Mouse (Mus musculus) liver, embryonic 14.5 days (tissue): ENCODE measurements around the gene Knop1. TPM values are rescaled to one million over a fixed set of nuclear protein-coding genes. Genes with fewer than 3 reads are reported as not detected.

Experiments
- ATAC-seq: fragments of 200-750 bp; cut with Nextera tagmentation; 2 replicates; pipeline ENCODE4 v1.8.0; 2017; ENCODE audit warnings: moderate number of reproducible peaks, mild to moderate bottlenecking, moderate library complexity; ENCODE audit not compliant: insufficient read depth
- DNase-seq, 3 experiments: peaks; one replicate each; pipeline ENCODE4 v3.0.0-alpha.2; 2012 to 2013; ENCODE audit warnings: low read depth in 3 of 3, low spot score in 3 of 3
- H3K27ac ChIP-seq: fragments of 300-500 bp; sonication (generic); 2 replicates; pipeline ENCODE4 v1.5.1; 2014; ENCODE audit warnings: moderate library complexity, mild to moderate bottlenecking, control low read depth, inconsistent platforms
- H3K27me3 ChIP-seq: fragments of 300-500 bp; sonication (generic); 2 replicates; pipeline ENCODE4 v1.6.1; 2014; ENCODE audit warnings: mild to moderate bottlenecking, low read length, moderate library complexity; ENCODE audit not compliant: control insufficient read depth, insufficient read depth
- H3K36me3 ChIP-seq: fragments of 300-500 bp; sonication (generic); replicated peaks from 2 replicates; pipeline ENCODE4 v1.6.1; 2014; ENCODE audit warnings: low read depth; ENCODE audit not compliant: control insufficient read depth, insufficient read depth
- H3K4me1 ChIP-seq, 2 experiments: fragments of 200-500 bp in 1 of 2; fragments of 300-500 bp in 1 of 2; sonication (generic) in 1 of 2; replicated peaks; 2 replicates each; pipeline ENCODE4 v1.6.1; 2012 to 2014; ENCODE audit warnings: antibody characterized with exemption in 1 of 2, inconsistent platforms in 1 of 2, low read length in 1 of 2; ENCODE audit not compliant: control insufficient read depth in 2 of 2, insufficient read depth in 2 of 2
- H3K4me2 ChIP-seq: fragments of 300-500 bp; sonication (generic); 2 replicates; pipeline ENCODE4 v1.6.1; 2014; ENCODE audit warnings: low read depth, mild to moderate bottlenecking, control low read depth, moderate library complexity
- H3K4me3 ChIP-seq, 2 experiments: fragments of 200-500 bp in 1 of 2; fragments of 300-500 bp in 1 of 2; sonication (generic) in 1 of 2; 2 replicates each; pipeline ENCODE4 v1.5.1; 2012 to 2014; ENCODE audit warnings: low read depth in 2 of 2, low read length in 2 of 2, mild to moderate bottlenecking in 2 of 2, control low read depth in 1 of 2, inconsistent platforms in 1 of 2, moderate library complexity in 1 of 2; ENCODE audit not compliant: insufficient read depth in 1 of 2
- H3K9ac ChIP-seq: fragments of 300-500 bp; sonication (generic); replicated peaks from 2 replicates; pipeline ENCODE4 v1.6.1; 2014; ENCODE audit warnings: mild to moderate bottlenecking, control low read depth, moderate library complexity
- H3K9me3 ChIP-seq: fragments of 300-500 bp; sonication (generic); 2 replicates; pipeline ENCODE4 v1.6.1; 2016; ENCODE audit warnings: low read length, mixed read lengths; ENCODE audit not compliant: control insufficient read depth
- CTCF ChIP-seq: IDR thresholded peaks from 2 replicates; pipeline ENCODE4 v1.5.1; 2016; ENCODE audit warnings: antibody characterized with exemption, low read depth, control low read depth
- EP300 ChIP-seq: IDR thresholded peaks from 2 replicates; pipeline ENCODE4 v1.6.1; 2016; ENCODE audit warnings: antibody characterized with exemption, low read depth
- WGBS: fragments of 180-500 bp; shearing (Covaris S2); extraction: QIAGEN DNeasy Blood & Tissue Kit; methylation state at CpG from one replicate; pipeline ENCODE4 v1.1.7; 2014; ENCODE audit not compliant: insufficient replicate concordance; 5-methylcytosine and 5-hydroxymethylcytosine counted together
- polyA plus RNA-seq, 2 experiments: library from polyadenylated mRNA; depleted of rRNA in 1 of 2; stranded (reverse) in 1 of 2; unstranded in 1 of 2; fragments of >200 nt; fragmentation: Nextera tagmentation in 1 of 2; extraction: Ambion mirVana in 1 of 2; gene quantifications; 2 replicates each; pipeline versions ENCODE4 v1.2.1 to v1.2.3; 2012 to 2014

Gene Knop1
- polyA plus RNA-seq, 2 experiments, result 11.0 to 32.0 TPM

DNA sequence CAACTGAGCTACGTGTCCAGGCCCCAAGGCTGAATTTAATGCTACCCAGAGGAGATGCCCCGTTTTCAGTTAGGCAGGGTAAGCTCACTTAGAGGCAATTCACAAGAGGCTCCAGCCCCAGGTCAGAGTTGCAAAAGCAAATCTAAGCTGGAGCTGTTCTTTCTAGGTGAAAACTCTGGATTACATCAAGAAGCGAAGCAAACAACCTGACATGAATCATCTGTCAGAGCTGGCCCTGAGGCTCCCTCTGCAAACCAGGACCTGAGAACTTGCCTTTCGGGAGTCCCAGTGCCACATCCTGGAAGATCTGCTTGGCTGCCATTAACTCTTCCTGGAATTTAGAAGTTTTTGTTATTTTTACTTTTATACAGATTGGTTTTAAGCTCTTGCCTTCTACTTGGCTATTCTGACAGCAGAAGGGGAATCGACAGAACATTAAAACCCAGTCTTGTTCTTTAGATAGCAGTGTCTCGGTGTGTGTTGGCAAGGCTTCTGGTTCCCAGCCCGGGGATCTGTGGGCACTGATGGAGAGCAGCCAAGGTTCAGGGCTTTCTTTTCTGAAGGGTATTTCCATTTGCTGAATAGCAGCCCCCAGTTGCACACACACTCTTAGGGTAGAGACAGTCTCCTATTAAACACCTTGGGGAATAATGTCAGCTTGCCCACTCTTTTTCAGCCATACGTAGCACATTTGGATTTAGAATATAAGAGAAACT, 14.9 kb downstream of the Knop1 start:
- Histone ChIP-seq H3K27ac (no peak overlapping the region), H3K27me3 (no peaks in the 10 kb centered on the region), H3K9ac (no peak overlapping the region), H3K4me2 (no peak overlapping the region), H3K4me3 (no peak overlapping the region), H3K36me3 (peaks cover 27% of the 10 kb centered on the region), H3K9me3 (no peaks in the 10 kb centered on the region), H3K4me1 (no peaks in the 10 kb centered on the region)
- no peak for DNase-seq
- no peak for ATAC-seq
- WGBS, result 73% methylated on average over 8 of the region's 8 CpGs
- TF ChIP-seq EP300, result no peak
- no peak for TF ChIP-seq CTCF

DNA sequence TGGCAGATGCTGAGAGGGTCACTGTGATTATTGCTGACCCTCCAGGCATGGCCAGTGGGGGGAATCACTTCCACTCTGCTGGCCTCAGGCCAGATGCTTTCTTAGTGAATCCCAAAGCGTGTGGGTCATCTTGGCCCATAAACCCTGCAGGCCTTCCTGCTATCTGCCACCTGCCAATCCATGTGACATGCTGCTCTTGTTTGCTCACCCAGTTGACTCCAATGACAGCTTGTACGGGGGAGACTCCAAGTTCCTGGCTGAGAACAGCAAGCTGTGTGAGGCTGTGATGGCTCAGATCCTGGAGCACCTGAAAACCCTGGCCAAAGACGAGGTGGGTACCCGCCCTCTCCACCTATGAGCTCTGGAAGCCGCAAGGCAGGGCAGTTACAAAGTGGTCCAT, 18.2 kb downstream of the Knop1 start:
- Histone ChIP-seq H3K4me3 (no peak overlapping the region), H3K36me3 (no peaks in the 10 kb centered on the region; the same call in 1 of the 2 replicates), H3K9ac (no peak overlapping the region), H3K27me3 (no peaks in the 10 kb centered on the region), H3K27ac (no peak overlapping the region), H3K4me1 (no peaks in the 10 kb centered on the region), H3K9me3 (no peaks in the 10 kb centered on the region), H3K4me2 (no peak overlapping the region)
- no peak for DNase-seq
- TF ChIP-seq EP300 (no peak), CTCF (no peak)
- ATAC-seq, result no peak
- WGBS, result 81% methylated on average over 5 of the region's 5 CpGs

DNA sequence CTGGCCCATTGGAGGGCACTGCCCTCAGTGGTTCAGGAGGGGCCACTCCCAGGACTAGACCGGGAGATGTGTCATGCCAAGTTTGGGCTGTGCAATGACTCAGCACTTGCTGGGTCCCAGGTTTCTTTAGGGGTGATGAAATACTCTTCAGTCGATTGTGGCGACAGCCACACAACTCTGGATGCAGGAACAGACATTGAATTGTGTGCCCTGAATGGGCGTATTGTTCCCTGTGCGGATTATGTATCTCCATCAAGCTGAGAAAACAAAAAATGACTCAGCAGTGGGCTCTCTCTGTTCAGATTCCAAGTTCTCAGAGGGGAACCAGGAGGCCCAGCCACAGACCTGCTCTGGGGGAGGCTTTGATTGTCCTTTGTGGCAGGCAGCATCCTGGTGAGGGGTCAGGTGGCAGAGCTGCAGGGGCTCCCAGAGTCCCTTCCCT, 28.1 kb downstream of the Knop1 start:
- ATAC-seq, result peak; percentile 28; the same call in 1 of the 2 replicates
- no peaks in the 10 kb centered on the region for H3K9me3 ChIP-seq
- H3K4me1 ChIP-seq, result no peaks in the 10 kb centered on the region
- no peaks in the 10 kb centered on the region for H3K27me3 ChIP-seq
- H3K4me2 ChIP-seq, result no peak overlapping the region
- H3K4me3 ChIP-seq, result no peak overlapping the region
- no peaks in the 10 kb centered on the region; the same call in 1 of the 2 replicates for H3K36me3 ChIP-seq
- H3K9ac ChIP-seq, result no peak overlapping the region
- no peak overlapping the region for H3K27ac ChIP-seq
- TF ChIP-seq EP300, result no peak
- TF ChIP-seq CTCF, result no peak
- 59% methylated on average over 5 of the region's 5 CpGs for WGBS
- no peak for DNase-seq

DNA sequence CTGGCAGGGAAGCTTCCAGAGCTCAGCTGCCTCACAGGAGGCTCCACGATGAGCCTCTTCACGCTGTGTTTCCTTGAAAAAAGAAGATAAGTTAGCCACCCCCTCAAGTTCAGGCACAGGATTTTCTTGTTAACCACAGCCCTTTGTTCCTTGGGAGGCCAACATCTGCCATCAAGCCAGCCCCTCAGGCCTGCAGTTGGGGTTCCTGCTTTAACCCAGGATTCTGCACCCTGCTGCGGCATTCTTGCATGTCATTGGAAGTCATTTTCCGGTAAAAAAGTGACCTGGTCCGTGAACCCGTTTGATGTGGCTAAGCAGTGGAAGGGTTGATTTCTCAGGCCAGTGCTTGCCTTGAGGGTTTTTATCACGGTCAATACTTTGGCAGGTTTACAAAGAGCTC, 31.6 kb downstream of the Knop1 start:
- WGBS, result 75% methylated on average over 7 of the region's 7 CpGs
- ATAC-seq (no peak), DNase-seq (no peak)
- TF ChIP-seq CTCF (no peak), EP300 (no peak)
- H3K9me3 ChIP-seq, result no peaks in the 10 kb centered on the region
- H3K4me1 ChIP-seq, result no peaks in the 10 kb centered on the region
- H3K4me2 ChIP-seq, result no peak overlapping the region
- no peaks in the 10 kb centered on the region for H3K27me3 ChIP-seq
- H3K36me3 ChIP-seq, result no peaks in the 10 kb centered on the region; the same call in 1 of the 2 replicates
- no peak overlapping the region for H3K9ac ChIP-seq
- no peak overlapping the region for H3K27ac ChIP-seq
- no peak overlapping the region for H3K4me3 ChIP-seq

DNA sequence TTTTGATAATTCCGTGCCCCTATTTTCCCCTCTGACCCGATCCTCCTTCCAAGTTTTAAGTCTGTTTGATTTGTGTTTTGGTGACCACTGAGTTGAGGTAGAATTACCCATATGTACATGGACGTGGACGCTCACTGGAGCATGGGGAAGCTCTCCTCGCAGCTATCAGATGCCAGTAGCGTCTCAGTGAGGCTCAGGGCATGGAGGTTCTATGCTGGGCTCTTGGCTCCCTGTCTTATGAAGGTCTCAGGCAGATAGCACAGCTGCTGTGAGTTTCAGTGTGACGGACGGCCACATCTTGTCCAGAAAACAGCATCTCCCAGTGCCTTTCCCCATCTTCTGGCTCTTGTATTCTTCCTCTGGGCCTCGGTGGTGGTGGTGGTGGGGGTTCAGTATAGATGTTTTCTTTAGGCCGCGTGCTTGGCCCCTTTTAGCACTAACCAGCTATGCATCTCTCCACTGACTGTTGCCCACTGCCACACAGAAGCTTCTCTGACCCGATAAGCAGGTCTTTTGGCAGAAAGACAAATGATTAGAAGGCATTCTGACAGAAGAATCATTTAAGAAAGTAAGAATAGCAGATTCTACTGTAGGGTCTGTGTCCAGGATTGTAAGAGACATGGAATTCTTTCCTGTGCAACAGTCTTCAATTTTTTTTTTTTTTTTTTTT, 34.0 kb downstream of the Knop1 start:
- 72% methylated on average over 12 of the region's 12 CpGs for WGBS
- TF ChIP-seq CTCF (no peak), EP300 (no peak)
- no peak overlapping the region for H3K4me3 ChIP-seq

More for the DNA sequence above, 34.0 kb downstream of the Knop1 start:
- Histone ChIP-seq H3K36me3 (no peaks in the 10 kb centered on the region; the same call in 1 of the 2 replicates), H3K27ac (no peak overlapping the region), H3K4me1 (no peaks in the 10 kb centered on the region), H3K27me3 (no peaks in the 10 kb centered on the region), H3K4me2 (no peak overlapping the region), H3K9me3 (no peaks in the 10 kb centered on the region), H3K9ac (no peak overlapping the region)
- ATAC-seq, result no peak
- DNase-seq, result no peak
